Mouse (Mus musculus): ENCODE measurements around the gene Epb42. TPM values are rescaled to one million over a fixed set of nuclear protein-coding genes. Genes with fewer than 3 reads are reported as not detected.

Epb42 gene
- total and polyA plus RNA-seq, 2 experiments from 2014 or later: 0.12 TPM; not detected in 1

GRCm38 (mm10) chr2:121067116-121067515, 30.2 kb upstream of the Epb42 start:
- no peaks in the 10 kb centered on the region for H3K4me1 ChIP-seq (ENCODE audit: insufficient read depth, low read length)
- H3K9ac ChIP-seq (replicated peaks; ENCODE audit: low read length, poor library complexity, severe bottlenecking): no peak overlapping the region
- WGBS: 52% methylated on average over 4 of the region's 4 CpGs

GRCm38 (mm10) chr2:121061315-121061714, 24.4 kb upstream of the Epb42 start:
- 92% methylated on average over 2 of the region's 2 CpGs for WGBS
- Histone ChIP-seq H3K9ac (replicated peaks; ENCODE audit: low read length, poor library complexity, severe bottlenecking) (no peak overlapping the region), H3K4me3 (ENCODE audit: low read depth, low read length) (no peak overlapping the region), H3K27me3 (ENCODE audit: insufficient read depth, low read length) (no peaks in the 10 kb centered on the region), H3K9me3 (ENCODE audit: low read length) (no peaks in the 10 kb centered on the region), H3K27ac (ENCODE audit: low read depth, low read length) (no peak overlapping the region), H3K36me3 (ENCODE audit: insufficient read depth, low read length) (no peaks in the 10 kb centered on the region), H3K4me1 (ENCODE audit: insufficient read depth, low read length) (no peaks in the 10 kb centered on the region), H3K4me2 (ENCODE audit: low read depth, low read length, poor library complexity, severe bottlenecking) (no peak overlapping the region)
- TF ChIP-seq CTCF (IDR thresholded peaks at IDR 0.05): no peak
- ATAC-seq (ENCODE audit: low FRiP score): no peak
- DNase-seq (ENCODE audit: low spot score): no peak

More at GRCm38 (mm10) chr2:121067116-121067515, 30.2 kb upstream of the Epb42 start:
- H3K4me2 ChIP-seq (ENCODE audit: low read depth, low read length, poor library complexity, severe bottlenecking): no peak overlapping the region
- DNase-seq (ENCODE audit: low spot score): no peak
- H3K4me3 ChIP-seq (ENCODE audit: low read depth, low read length): no peak overlapping the region
- no peaks in the 10 kb centered on the region for H3K9me3 ChIP-seq (ENCODE audit: low read length)
- H3K36me3 ChIP-seq (ENCODE audit: insufficient read depth, low read length): no peaks in the 10 kb centered on the region
- no peak for TF ChIP-seq CTCF (IDR thresholded peaks at IDR 0.05)
- no peaks in the 10 kb centered on the region for H3K27me3 ChIP-seq (ENCODE audit: insufficient read depth, low read length)
- H3K27ac ChIP-seq (ENCODE audit: low read depth, low read length): no peak overlapping the region
- no peak for ATAC-seq (ENCODE audit: low FRiP score)

GRCm38 (mm10) chr2:121057997-121058396, 21.1 kb upstream of the Epb42 start:
- WGBS: 74% methylated on average over 6 of the region's 6 CpGs
- no peak overlapping the region for H3K4me2 ChIP-seq (ENCODE audit: low read depth, low read length, poor library complexity, severe bottlenecking)
- H3K4me1 ChIP-seq (ENCODE audit: insufficient read depth, low read length): no peaks in the 10 kb centered on the region
- H3K27me3 ChIP-seq (ENCODE audit: insufficient read depth, low read length): no peaks in the 10 kb centered on the region
- TF ChIP-seq CTCF (IDR thresholded peaks at IDR 0.05): no peak
- DNase-seq (ENCODE audit: low spot score) (no peak), ATAC-seq (ENCODE audit: low FRiP score) (no peak)
- H3K9me3 ChIP-seq (ENCODE audit: low read length): no peaks in the 10 kb centered on the region
- H3K27ac ChIP-seq (ENCODE audit: low read depth, low read length): no peak overlapping the region
- H3K9ac ChIP-seq (replicated peaks; ENCODE audit: low read length, poor library complexity, severe bottlenecking): no peak overlapping the region
- no peak overlapping the region for H3K4me3 ChIP-seq (ENCODE audit: low read depth, low read length)
- H3K36me3 ChIP-seq (ENCODE audit: insufficient read depth, low read length): no peaks in the 10 kb centered on the region

- no peaks in the 10 kb centered on the region for H3K36me3 ChIP-seq (ENCODE audit: insufficient read depth, low read length)
- H3K9me3 ChIP-seq (ENCODE audit: low read length): no peaks in the 10 kb centered on the region
- DNase-seq (ENCODE audit: low spot score) (no peak), ATAC-seq (ENCODE audit: low FRiP score) (no peak)
- no peaks in the 10 kb centered on the region for H3K27me3 ChIP-seq (ENCODE audit: insufficient read depth, low read length)
- 92% methylated on average over 6 of the region's 6 CpGs for WGBS
- no peak overlapping the region for H3K4me2 ChIP-seq (ENCODE audit: low read depth, low read length, poor library complexity, severe bottlenecking)
- no peaks in the 10 kb centered on the region for H3K4me1 ChIP-seq (ENCODE audit: insufficient read depth, low read length)
- no peak overlapping the region for H3K27ac ChIP-seq (ENCODE audit: low read depth, low read length)
- H3K4me3 ChIP-seq (ENCODE audit: low read depth, low read length): no peak overlapping the region
- H3K9ac ChIP-seq (replicated peaks; ENCODE audit: low read length, poor library complexity, severe bottlenecking): no peak overlapping the region
- no peak for TF ChIP-seq CTCF (IDR thresholded peaks at IDR 0.05)
Observed at GRCm38 (mm10) chr2:121055915-121056314, 19.0 kb upstream of the Epb42 start.

GRCm38 (mm10) chr2:121054060-121054459, 17.2 kb upstream of the Epb42 start:
- Histone ChIP-seq H3K4me3 (ENCODE audit: low read depth, low read length) (no peak overlapping the region), H3K36me3 (ENCODE audit: insufficient read depth, low read length) (no peaks in the 10 kb centered on the region), H3K9ac (replicated peaks; ENCODE audit: low read length, poor library complexity, severe bottlenecking) (no peak overlapping the region), H3K9me3 (ENCODE audit: low read length) (no peaks in the 10 kb centered on the region), H3K27me3 (ENCODE audit: insufficient read depth, low read length) (no peaks in the 10 kb centered on the region), H3K4me1 (ENCODE audit: insufficient read depth, low read length) (no peaks in the 10 kb centered on the region), H3K4me2 (ENCODE audit: low read depth, low read length, poor library complexity, severe bottlenecking) (no peak overlapping the region), H3K27ac (ENCODE audit: low read depth, low read length) (no peak overlapping the region)
- ATAC-seq (ENCODE audit: low FRiP score): no peak
- no peak for TF ChIP-seq CTCF (IDR thresholded peaks at IDR 0.05)
- 77% methylated on average over 2 of the region's 2 CpGs for WGBS
- DNase-seq (ENCODE audit: low spot score): no peak

GRCm38 (mm10) chr2:121052176-121052575, 15.3 kb upstream of the Epb42 start:
- no peak for TF ChIP-seq CTCF (IDR thresholded peaks at IDR 0.05)
- H3K9ac ChIP-seq (replicated peaks; ENCODE audit: low read length, poor library complexity, severe bottlenecking): no peak overlapping the region
- H3K4me1 ChIP-seq (ENCODE audit: insufficient read depth, low read length): no peaks in the 10 kb centered on the region
- 86% methylated on average over 5 of the region's 5 CpGs for WGBS
- ATAC-seq (ENCODE audit: low FRiP score) (no peak), DNase-seq (ENCODE audit: low spot score) (no peak)
- H3K4me2 ChIP-seq (ENCODE audit: low read depth, low read length, poor library complexity, severe bottlenecking): no peak overlapping the region
- H3K9me3 ChIP-seq (ENCODE audit: low read length): no peaks in the 10 kb centered on the region
- no peak overlapping the region for H3K27ac ChIP-seq (ENCODE audit: low read depth, low read length)
- no peaks in the 10 kb centered on the region for H3K36me3 ChIP-seq (ENCODE audit: insufficient read depth, low read length)
- H3K27me3 ChIP-seq (ENCODE audit: insufficient read depth, low read length): no peaks in the 10 kb centered on the region
- H3K4me3 ChIP-seq (ENCODE audit: low read depth, low read length): no peak overlapping the region

All from midbrain, postnatal 0 days (tissue).